Mouse (Mus musculus) lung, postnatal 36 days (tissue): Measurements from ENCODE around the gene Adgrf3.

Experiments
- DNase-seq: peaks from one replicate; pipeline ENCODE4 v3.0.0; 2022; ENCODE audit warnings: mixed read lengths

The Adgrf3 gene

DNA sequence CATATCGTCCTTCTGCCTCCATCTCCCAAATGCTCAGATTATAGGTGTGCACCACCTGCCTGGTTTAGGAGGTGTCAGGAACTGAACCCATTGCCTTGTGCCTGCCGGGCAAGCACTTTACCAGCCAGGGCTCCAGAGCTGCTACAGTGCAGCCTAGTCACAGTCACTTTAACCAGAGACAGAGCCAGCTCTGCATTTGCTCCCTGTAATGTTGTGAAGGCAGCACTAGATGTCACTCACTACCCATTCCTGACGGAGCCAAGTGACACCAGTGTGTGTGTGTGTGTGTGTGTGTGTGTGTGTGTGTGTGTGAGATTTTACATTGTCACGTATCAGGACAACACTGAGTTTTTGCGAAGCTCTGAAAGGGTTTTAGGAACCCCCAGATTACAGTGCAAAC lies 4.0 kb downstream of the Adgrf3 start:
- peak; percentile 46 for DNase-seq

DNA sequence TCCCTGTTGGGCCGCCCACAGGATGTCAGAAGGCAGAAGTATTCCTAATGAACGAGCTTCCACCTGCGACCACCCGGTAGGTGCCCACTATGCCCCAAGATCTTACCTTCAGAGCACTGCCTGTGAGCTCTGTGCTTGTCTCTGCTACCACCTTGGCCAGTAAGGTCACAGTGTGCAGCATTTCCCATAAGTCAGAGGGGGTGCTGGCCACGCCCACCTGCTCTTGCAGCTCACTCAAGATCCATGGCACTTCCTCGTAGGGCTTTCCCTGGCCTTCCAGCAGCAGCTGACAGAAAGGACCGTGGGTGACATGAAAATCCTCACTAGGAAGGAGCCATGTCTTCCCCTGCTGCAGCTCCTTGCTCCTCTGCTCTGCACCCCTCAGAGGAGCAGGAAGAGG lies 7.3 kb downstream of the Adgrf3 start:
- peak; percentile 50 for DNase-seq

DNA sequence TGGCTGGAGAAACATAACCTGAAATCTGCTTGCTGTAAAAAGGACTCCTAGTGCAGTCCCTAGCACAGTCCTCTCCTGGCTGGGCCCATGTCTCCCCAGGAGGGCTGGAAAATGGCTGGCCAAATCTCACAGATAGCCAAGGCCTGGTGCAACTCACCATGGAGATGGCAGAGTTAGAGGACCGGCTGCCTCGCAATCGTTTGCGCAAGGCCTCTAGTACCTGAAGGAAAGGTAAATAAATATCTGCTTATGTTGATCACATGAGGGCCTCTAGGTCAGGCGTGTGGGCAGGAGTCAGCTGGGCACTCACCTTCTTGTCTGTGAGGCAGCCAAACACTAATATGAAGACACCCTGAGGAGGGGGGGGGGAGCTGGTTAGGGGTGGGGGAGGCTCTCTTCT lies 10.2 kb downstream of the Adgrf3 start:
- peak; percentile 58 for DNase-seq

DNA sequence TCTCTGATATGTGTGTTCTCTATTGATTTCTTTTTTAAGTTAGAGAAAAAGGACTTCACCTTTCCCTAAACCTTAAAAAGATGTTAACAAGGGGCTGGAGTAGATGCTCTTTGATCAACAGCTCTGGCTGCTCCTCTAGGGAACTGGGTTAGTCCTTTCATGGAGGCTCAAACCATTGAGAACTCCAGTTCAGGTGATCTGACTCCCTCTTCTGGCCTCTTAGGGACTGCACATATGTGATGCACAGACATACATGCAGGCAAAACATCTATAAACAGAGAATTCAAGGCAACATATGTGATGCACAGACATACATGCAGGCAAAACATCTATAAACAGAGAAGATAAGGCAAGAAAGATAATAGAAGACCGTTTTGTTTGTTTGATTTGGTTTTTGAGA lies 13.1 kb downstream of the Adgrf3 start:
- no peak for DNase-seq

DNA sequence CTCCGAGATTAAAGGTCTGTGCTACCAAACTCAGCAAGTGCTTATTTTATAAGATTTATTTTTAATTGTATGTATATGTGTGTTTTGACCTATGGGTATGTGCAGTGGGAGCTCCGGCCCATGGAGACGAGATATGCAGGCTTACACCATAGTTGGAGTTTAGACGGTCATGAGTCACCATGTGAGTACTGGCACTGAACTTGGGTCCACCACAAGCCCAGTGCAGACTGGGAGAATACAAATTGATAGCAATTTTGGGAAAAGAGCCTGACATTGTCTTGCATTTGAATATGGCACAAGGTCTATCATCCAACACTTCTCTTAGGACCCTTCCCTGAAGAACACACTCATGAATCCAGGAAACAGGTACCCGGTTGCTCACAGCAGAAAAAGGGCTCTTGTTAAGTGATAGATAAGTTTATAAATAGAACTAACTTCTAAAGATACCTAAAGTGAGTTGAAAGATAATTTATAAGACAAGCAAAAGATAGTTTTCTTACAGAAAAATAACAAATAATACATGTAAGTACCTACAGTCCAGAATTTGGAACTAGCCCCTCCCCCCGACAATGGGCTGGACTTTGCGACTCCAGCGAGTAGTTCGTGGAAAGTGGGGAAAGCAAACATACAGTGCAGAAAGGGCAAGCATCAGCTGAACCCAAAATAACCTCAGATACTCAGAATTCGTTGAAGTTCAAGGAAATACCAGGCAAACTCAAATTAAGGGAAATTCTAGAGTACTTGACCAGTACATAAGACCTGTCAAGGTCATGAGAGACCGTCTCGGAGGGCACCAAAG lies 17.6 kb downstream of the Adgrf3 start:
- DNase-seq: no peak

DNA sequence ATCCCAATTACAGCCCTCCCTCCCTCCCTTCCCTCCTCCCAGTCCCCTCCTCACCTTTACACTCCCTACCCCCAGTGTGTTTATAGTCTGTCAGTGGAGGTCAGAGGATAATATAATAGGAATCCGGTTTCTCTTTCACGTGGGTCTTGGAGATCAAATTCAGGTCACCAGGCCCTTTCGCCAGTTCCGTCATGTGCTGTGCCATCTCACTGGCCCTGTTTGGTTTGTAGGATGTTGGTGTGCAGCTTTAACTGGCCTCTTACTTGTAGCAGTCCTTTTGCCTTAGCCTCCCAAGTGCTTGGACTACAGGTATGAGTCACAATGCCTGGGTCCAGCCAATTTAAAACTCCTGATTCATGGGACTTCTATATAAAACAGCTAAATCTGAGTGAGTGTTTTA lies 29.7 kb downstream of the Adgrf3 start:
- no peak for DNase-seq

DNA sequence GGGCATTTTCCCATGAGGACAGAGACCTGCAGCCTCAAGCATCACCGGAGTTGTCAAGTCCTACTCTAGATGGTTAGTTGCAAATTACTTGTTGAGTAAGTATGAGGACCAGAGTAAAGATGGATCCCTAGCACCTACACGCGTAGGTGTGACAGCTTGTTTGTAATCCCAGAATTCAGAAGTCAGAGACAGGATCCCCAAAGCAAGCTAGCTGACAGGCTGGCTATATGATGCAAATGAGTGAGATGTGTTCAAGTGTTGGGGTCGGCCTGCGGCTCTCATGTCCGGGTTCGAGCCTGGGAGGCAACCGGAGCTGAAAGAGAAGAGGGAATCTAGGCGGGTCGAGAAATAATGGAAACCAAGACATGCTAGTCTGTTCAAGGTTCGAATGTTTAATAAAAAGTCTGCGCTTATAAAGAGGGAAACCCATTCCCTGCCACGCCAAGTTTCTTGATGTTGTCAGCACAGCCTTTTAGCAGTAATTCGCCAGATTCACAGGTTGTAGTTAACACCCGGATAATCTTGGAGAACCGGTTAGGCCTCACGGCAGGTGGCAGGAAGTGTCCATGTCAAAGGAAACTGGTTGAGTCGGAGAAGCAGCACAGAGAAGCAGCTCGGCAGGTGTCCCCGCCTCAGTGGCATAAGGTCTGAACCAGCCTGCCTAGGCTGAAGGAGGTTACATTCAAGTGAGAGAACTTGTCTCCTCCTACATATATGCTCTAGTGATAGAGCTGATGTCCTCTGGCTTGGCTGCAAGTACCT lies 32.4 kb downstream of the Adgrf3 start:
- DNase-seq: no peak

DNA sequence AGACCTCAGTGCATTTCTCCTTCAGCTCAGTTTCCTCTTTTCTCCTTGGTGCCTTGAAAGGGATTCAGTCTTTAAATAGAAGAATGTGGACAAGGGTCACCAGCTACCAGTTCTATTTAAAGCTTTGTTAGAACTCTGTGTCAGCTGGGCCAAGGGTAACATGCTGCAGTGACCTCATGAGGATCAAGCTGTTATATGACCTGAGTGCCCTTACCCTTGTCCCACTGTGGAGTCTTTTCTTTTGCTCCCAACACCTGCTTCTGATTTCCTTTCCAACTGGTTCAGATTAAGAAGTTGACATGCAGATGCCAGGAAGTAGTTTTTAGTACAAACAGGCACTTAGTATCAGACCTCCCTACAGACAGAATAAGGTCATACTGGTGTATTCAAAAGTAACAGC lies 33.4 kb downstream of the Adgrf3 start:
- DNase-seq: no peak

DNA sequence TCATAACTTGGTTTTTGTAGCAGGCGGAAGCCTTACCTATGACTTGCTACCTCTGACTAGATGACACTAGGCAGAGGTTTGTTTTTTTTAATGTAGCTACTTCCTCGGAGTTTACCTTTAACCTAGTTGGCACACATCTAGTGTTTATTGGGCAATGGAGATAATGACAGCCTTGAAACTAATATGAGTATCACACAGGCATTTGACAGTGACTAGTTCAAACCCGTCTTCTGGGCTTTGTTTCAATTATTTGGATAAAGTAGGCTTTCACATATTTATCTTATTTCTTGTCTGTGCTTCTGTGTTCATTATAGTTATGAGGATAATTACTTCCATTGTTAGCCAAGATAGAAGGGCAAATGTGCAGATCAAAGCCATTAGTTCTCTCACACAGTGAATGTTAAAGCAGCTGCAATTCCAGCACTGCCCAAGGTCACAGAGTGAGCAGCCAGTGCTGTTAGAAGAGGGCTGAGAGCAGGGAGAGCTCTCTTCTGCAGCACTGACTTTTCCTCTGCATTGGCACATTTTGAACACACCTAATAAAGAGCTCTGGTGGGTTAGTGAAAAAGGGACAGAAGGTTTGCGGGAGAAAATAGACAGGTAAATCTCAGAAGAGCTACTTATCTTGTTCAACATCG lies 35.1 kb downstream of the Adgrf3 start:
- peak; percentile 17 for DNase-seq

DNA sequence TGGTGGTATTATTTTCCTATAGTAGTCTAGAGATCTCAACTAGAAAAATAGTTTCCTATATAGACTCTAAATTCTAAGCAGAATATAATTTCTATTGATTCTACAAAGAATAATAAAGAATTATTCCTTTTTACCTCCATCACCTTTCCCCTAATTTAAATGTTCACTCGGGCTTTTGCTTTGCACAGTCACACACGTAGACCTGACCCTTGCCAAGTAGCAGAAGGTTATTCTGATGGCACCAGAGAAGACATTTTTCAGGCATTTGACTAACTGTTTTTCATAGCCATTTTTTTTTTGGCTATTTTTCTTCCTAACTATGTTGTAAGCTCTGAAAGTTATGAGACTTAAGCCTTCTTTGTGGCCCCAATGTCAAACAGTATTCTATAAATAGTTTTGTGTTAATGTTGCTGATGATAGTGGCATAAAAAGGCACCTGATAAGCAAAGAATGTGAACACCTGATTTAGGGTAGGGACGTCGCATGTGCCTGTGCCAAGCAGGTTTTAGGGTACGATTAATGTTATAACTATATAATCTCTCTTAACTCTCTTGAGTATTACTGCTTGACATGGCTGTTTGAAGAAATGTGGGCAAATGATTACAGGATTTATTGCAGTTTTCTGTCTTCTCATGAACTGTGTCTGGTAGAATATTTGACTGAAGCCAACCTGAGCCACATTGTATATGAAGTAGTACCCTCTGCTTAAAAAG lies 40.1 kb downstream of the Adgrf3 start:
- DNase-seq: no peak

DNA sequence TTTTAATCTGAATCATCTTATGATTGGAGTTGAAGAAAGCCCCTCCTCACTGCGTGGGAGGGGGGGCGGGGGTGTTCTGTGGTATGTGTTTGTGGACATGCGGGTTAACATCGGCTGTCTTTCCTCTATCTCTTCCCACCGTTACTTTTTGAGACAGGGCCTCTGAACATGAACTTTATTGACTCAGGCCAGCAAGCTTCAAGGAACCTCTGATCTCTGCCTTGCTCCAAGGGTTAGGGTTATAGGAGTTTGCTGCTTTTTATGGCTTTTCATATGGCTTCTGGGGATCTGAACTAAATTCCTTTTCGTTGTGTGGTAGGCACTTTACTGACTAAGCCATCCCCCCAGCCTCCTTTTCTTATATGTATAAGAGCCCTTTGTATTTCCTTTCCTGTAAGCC lies 43.2 kb downstream of the Adgrf3 start:
- no peak for DNase-seq

DNA sequence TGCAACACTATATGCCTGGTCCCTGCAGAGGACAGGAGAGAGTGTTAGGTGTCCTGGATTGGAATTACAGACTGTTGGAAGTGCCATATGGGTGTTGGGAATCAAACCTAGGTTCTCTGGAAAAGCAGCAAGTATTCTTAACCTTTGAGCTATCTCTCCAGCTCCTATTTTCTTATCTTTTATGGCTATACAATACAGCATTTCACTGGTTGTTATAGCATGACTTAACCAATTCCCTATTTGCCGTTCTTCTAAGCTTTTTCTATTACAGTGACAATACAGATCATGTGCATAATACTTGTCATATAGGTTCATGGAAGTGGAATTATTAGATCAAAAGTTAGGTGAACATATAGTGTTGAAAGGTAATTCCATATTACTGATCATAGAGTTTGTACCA lies 43.7 kb downstream of the Adgrf3 start:
- DNase-seq: no peak

DNA sequence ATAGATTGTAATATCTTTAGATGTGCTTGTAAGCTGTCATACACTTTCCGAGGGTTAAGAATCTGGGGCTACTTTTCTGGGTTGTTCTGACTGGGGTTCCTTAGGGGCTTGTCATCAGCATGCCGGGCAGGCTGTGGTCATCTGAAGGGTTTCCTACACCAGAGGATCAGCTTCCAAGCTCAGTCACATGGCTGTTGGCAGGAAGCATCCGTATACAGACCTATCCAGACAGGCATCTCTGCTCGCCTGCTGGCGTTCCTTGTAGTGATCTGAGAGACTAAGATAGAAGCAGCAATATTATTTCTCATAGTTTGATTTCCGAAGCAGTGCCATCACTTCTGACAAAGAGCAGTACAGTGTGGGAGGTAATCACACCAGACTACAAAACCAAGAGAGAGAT lies 45.9 kb downstream of the Adgrf3 start:
- peak; percentile 29 for DNase-seq

DNA sequence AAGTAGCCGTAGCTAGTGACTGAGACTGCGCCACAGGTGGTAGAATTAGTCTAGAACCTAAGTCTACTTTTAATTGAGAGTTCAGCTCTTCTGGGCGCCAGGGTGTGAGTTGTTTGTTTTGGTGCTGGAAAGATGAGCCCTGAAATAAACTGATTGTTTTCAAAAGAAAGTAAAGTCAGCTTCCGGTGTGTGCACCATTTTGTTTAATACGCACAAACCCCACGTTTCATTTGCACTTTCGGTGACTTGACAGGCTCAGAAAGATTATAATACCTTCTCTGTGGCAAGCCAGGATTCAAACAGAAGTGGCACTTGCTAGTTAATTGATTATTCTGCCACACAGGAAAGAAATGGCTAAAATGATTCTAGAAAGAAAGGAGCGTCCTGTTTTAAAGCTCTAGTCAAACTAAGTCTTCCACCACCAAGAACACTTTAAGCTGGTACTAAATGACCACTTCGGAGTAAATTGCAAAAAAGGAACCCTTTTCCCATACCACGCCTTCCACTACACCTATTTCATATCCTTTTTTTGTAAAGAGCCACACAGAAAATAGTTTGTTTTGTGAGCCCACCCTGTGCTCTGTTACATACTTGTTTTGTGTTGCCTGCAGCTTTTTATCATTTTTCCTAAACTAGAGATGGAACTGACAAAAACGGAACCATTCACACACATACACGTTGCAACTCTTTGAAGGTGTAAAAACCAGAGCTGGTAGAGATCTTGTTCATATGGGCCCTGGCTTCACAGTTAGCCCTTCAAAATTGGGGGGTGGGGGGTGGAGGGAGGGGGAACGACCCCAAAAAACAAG lies 49.5 kb downstream of the Adgrf3 start:
- peak; percentile 19 for DNase-seq

DNA sequence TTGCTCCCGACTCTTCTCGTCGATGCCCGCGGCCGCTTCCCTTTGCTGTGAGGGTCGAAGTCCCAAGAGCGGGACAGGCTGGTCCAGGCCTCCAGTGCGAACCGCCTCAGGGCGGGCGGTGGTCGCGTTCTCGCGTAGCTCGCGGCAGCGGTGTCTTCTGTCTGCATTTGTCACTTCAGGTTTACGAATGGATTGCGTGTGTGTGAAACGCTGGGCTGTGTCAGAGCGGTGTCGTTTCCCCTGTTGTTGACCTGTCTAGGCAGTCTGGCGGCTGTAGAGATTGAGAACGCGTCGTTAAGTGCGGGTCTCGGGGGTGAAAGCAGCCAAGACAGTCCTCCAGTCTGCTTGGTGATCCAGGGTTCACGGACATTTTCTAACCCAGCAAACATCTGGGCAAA lies 50.1 kb downstream of the Adgrf3 start:
- DNase-seq: no peak

DNA sequence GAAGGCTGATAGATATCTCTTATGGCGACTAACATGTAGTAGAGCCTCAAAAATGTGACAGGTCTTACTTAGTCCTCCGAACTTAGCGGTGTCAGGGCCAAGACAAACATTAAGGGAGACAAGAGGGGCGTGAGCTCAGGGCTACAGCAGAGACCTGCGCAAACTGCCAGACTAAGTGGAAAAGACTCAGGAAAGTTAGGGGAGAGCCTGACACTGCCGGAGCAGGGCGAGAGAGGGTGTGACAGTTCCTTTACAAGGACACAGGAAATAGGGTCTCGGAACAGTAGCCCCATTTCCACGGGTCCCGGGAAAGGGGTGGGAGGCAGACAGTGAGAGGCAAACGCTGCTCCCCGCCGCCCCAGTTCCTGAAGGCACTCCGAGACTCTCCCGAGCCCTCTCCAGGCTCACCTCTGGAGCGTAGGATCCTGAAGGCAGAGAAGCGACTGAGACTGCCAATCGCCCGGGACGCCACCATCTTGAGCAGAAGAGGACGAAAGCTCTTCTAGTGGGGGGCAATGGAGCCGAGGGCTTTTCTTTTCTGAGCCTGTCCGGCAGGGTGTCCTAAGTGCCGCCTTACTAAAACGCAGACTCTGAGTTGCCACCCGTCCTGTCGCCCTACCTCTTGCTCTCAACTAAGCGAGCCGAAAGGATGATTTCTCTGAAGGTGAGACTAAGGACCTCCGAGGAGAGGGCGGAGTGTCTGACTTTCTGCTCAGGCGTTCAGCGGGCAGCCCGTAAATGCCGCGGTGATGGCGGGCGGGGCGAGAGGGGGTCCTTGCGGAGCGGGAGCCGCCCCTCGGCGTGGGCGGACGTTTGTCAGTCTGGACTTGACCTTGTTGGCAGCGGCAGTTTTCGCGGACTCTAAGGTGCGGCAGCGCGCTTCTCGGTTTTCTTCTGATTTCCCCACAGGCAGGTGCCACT lies 50.8 kb downstream of the Adgrf3 start, which contains the start of the genes Hadha and Hadhb:
TSS of gene Hadha (minus strand) at position 689 of the 921 bp plus-strand sequence.
TSS of gene Hadhb (plus strand) at position 775 of the 921 bp plus-strand sequence.
- peak; percentile 96 for DNase-seq

DNA sequence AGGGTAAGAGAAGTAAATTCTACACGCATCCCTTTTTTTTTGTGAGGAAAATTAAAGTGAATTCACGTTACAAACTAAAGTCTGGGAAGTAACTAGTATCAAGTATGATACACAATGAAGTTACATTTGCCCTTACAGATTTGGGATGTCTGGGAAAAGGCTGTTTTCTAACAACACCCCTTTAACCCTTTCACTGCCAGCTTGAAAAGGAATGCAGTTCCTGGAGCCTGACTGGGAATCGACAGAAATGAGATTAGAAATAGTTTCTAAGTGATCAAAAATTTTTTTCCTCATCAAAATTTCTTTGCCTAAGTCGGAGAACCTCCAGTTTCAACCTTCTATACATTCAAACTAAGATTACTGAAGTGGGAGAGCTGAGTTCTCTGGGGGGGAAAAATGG lies 51.5 kb downstream of the Adgrf3 start:
- no peak for DNase-seq

DNA sequence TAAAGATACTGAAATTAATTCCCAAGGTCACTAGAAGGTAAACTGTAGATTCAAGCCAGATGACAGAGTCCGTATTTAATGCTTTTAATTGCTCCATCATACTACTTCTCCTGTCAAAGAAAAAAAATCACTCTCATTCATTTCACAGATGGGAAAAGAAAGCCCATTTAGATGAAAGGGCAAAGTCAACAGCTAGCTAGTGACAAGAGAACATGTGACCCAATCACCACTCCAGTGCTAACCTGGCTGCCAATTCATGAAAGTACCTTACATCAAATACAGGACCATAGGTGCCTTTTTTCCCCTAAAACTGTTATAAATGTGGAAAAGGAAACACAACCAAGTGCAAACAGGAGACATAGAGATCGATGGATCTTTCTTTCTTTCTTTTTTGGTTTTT lies 52.3 kb downstream of the Adgrf3 start:
- DNase-seq: no peak

DNA sequence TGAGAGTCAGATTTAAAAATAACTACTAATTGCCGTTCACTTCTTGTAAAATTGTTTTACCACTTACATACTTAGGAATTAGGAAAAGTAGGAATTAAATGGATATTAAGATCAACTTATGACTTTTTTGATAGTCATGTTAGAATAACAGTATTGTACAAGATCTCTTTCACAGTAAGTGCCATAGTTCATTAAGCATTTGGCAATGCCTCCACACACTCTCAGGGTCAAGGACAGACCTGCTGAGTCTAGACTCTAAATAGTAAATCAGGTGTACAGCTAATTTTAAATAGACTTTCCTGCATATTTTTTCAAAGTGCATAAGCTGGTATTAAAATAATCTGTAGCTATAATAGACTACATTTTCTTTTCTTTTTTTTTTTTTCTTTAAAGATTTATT lies 53.1 kb downstream of the Adgrf3 start:
- no peak for DNase-seq

DNA sequence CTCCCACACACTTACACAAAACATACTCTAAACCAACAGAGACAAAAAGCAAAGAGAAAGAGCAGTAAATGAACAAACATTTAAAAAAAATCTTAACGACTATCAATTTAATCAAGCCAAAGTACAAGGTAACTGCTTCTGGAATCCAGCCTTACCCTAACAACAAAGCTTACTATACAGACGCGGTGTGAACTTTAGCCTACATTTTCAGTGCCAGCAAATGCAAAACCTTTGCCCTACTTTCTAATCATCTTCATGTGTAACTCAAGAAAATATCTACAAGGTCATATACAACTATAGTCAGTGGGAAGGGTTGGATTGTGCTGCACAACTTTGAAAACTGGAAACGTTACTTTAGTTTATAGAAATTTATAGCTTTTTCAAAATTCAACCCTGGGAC lies 53.5 kb downstream of the Adgrf3 start:
- DNase-seq: peak; percentile 26
